Mouse (Mus musculus) midbrain, postnatal 0 days (tissue): ENCODE data around the gene Ldhd. TPM values are rescaled to one million over a fixed set of nuclear protein-coding genes. Genes with fewer than 3 reads are reported as not detected.

ENCODE experiments used
- ATAC-seq: fragments of 200-750 bp; cut with Nextera tagmentation; 2 replicates; pipeline ENCODE4 v1.8.0; 2017; ENCODE audit warnings: moderate number of reproducible peaks, mild to moderate bottlenecking, moderate TSS enrichment, moderate library complexity; ENCODE audit not compliant: low FRiP score
- DNase-seq: peaks from one replicate; pipeline ENCODE4 v3.0.0-alpha.2; 2015; ENCODE audit warnings: low spot score
- H3K27ac ChIP-seq: fragments of 300-500 bp; sonication (generic); 2 replicates; pipeline ENCODE4 v1.5.1; 2014; ENCODE audit warnings: low read depth, mild to moderate bottlenecking, low read length, mixed read lengths
- H3K27me3 ChIP-seq: fragments of 300-500 bp; sonication (generic); 2 replicates; pipeline ENCODE4 v1.6.1; 2014; ENCODE audit warnings: low read length, control low read depth, mixed read lengths; ENCODE audit not compliant: insufficient read depth
- H3K36me3 ChIP-seq: fragments of 300-500 bp; sonication (generic); 2 replicates; pipeline ENCODE4 v1.6.1; 2014; ENCODE audit warnings: low read length, control low read depth, mixed read lengths; ENCODE audit not compliant: insufficient read depth
- H3K4me1 ChIP-seq: fragments of 300-500 bp; sonication (generic); 2 replicates; pipeline ENCODE4 v1.6.1; 2014; ENCODE audit warnings: mild to moderate bottlenecking, control low read depth, antibody characterized with exemption, low read length, mixed read lengths; ENCODE audit not compliant: insufficient read depth
- H3K4me2 ChIP-seq: fragments of 300-500 bp; sonication (generic); 2 replicates; pipeline ENCODE4 v1.6.1; 2014; ENCODE audit warnings: low read depth, mild to moderate bottlenecking, low read length, mixed read lengths; ENCODE audit not compliant: poor library complexity, severe bottlenecking
- H3K4me3 ChIP-seq: fragments of 300-500 bp; sonication (generic); 2 replicates; pipeline ENCODE4 v1.5.1; 2014; ENCODE audit warnings: low read depth, mild to moderate bottlenecking, low read length, moderate library complexity
- H3K9ac ChIP-seq: fragments of 300-500 bp; sonication (generic); replicated peaks from 2 replicates; pipeline ENCODE4 v1.6.1; 2014; ENCODE audit warnings: mild to moderate bottlenecking, low read length, moderate library complexity, mixed read lengths; ENCODE audit not compliant: poor library complexity, severe bottlenecking
- H3K9me3 ChIP-seq: fragments of 300-500 bp; sonication (generic); 2 replicates; pipeline ENCODE4 v1.6.1; 2016; ENCODE audit warnings: low read length, control low read depth
- CTCF ChIP-seq: IDR thresholded peaks from 2 replicates; pipeline ENCODE4 v1.5.1; 2016; ENCODE audit warnings: antibody characterized with exemption, mild to moderate bottlenecking
- WGBS: fragments of 180-500 bp; shearing (Covaris S2); extraction: QIAGEN DNeasy Blood & Tissue Kit; methylation state at CpG from one replicate; pipeline ENCODE4 v1.1.7; 2014; 5-methylcytosine and 5-hydroxymethylcytosine counted together
- polyA plus RNA-seq: library from polyadenylated mRNA; unstranded; fragments of >200 nt; fragmentation: Nextera tagmentation; extraction: Ambion mirVana; gene quantifications from 2 replicates; pipeline ENCODE4 v1.2.1, GENCODE M21; 2015
- total RNA-seq: library from RNA; depleted of rRNA; stranded (reverse); fragments of >200 nt; gene quantifications from 2 replicates; pipeline ENCODE4 v1.2.3, GENCODE M21; 2014

Gene Ldhd
- total and polyA plus RNA-seq, 2 experiments from 2014 or later = 1.5 to 2.0 TPM

DNA sequence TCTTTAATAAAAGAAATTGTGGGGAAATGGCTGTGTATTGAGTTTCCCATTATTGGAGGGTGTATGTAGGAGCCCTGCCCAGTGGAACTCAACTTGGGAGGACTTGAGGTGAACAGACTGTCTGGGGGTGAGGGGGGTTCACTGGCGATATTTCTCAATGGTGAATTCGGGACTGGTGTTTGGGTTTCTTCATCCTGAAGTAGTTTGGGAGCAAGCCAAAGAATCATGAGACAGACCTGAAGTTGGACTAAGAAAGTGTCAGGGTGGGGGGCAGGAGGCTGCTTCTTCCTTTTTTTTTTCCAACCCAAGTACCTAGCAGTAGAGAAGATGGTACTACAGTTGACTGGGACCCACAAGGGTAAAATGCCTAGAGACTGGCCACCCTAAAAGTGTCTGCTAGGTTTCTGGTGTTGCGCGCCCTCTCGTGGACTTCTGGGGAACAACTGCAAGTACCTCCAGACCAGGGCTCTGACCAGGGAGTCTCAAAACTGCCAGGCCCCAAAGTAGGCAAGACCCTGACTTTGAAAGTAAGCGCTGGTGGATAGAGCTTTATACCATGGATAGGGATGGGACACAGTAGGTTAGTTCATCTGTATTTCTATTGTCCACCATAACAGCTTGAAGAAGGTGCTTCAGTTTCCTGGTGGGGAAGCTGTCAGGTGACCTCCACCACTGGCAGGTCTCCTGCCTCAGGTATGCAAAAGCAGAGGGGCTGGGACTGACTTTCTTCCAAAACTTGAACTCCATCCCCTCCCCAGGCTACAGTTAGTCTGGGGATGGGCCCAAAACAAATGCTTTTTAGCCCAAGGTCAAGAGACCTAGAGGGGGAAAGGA, 4.3 kb downstream of the Ldhd start:
- H3K9me3 ChIP-seq = no peaks in the 10 kb centered on the region
- peaks cover 12% of the 10 kb centered on the region for H3K36me3 ChIP-seq
- H3K4me3 ChIP-seq = no peak overlapping the region
- ATAC-seq (no peak), DNase-seq (peak; percentile 76)
- no peak overlapping the region for H3K27ac ChIP-seq
- TF ChIP-seq CTCF = peak; percentile 89
- H3K4me2 ChIP-seq = no peak overlapping the region
- no peak overlapping the region for H3K9ac ChIP-seq
- H3K4me1 ChIP-seq = no peaks in the 10 kb centered on the region; the same call in 1 of the 2 replicates
- H3K27me3 ChIP-seq = no peaks in the 10 kb centered on the region
- WGBS = 34% methylated on average over 6 of the region's 6 CpGs

DNA sequence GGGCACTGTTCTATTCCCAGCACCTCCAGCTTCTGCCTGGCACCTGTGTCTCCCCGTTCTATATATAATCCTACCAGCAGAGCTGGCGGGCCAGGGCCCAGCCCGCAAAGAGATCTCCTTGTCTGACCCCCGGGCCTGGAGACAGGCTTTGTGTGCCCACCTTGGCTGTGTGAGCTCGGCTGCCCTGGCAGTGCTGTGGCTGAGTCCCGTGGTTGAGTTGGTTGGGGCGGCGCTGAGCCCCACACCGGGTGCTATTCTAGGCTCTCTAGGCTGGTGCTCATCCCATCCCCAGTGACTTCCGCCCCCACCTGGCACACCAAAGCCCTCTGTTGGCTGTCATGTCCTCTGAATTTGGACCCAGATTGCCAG, 5.3 kb downstream of the Ldhd start:
- ATAC-seq = no peak
- no peak overlapping the region for H3K4me3 ChIP-seq
- H3K27ac ChIP-seq = no peak overlapping the region
- WGBS = 91% methylated on average over 10 of the region's 10 CpGs
- H3K36me3 ChIP-seq = peaks cover 12% of the 10 kb centered on the region
- no peak overlapping the region for H3K9ac ChIP-seq
- no peaks in the 10 kb centered on the region; the same call in 1 of the 2 replicates for H3K4me1 ChIP-seq
- no peak overlapping the region for H3K4me2 ChIP-seq
- no peaks in the 10 kb centered on the region for H3K27me3 ChIP-seq
- no peak for DNase-seq
- H3K9me3 ChIP-seq = no peaks in the 10 kb centered on the region
- TF ChIP-seq CTCF = no peak

DNA sequence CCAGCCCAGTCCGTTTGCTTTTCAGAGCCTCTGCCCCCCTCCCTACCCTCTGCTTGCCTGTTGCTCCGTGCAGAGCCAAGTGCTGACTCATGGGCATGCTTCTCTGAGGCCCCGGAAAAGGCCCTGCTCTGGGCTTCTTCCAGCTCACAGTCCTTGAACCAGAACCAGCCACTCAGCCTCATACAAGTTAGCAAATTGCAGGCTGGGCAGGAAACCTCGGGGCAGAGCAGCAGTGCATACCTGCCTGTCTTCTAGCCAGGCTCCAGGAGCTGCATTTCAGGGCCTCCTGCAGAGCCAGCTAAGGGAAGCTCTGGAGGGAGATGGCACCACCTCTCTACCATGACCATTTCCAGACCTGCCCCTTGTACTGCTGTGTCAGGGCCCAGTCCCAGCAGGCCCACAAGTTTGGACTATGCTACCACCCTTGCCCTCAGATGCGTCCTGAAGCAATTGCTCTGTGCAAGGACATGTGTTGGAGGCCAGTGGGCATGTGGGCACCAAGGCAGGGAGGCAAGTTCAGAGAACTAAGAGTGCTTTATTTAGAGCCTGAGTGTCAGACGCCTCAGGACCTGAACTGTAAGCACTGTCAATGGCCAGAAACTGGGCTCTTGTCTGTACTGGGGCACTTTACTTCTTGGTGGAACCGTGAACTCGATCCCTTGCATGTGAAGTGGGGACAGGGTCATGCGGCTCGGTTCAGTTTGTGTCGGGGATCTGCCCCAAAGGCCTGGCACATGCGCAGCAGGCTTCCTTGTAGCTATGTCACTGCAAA, 5.9 kb downstream of the Ldhd start:
- DNase-seq = no peak
- no peaks in the 10 kb centered on the region for H3K9me3 ChIP-seq
- H3K36me3 ChIP-seq = peaks cover 14% of the 10 kb centered on the region
- H3K4me2 ChIP-seq = no peak overlapping the region
- no peak for TF ChIP-seq CTCF
- no peak overlapping the region for H3K9ac ChIP-seq
- no peak overlapping the region for H3K4me3 ChIP-seq
- no peaks in the 10 kb centered on the region for H3K27me3 ChIP-seq
- H3K4me1 ChIP-seq = no peaks in the 10 kb centered on the region
- no peak overlapping the region for H3K27ac ChIP-seq
- ATAC-seq = no peak
- 79% methylated on average over 12 of the region's 12 CpGs for WGBS

DNA sequence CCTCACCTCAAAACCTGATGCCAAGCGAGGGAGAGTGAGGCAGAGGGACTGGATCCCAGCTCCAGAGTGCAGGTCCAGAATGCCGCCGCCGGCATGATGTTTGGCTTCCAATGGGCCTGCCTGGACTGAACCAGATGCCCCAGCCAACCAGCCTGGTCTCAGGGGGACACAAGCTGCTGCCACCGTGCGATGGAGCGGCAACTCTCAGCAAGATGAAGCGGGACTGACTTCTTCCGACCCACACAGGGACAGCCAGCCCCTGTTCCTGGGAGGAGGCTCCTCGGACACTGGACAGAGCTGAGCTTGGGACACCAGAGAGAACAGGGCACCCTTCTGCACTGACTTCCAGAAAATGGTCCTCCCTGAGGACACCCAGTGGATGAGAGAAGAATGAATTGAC, 7.6 kb downstream of the Ldhd start:
- H3K4me1 ChIP-seq = no peaks in the 10 kb centered on the region
- H3K4me3 ChIP-seq = no peak overlapping the region
- DNase-seq (no peak), ATAC-seq (no peak)
- no peak overlapping the region for H3K4me2 ChIP-seq
- H3K27ac ChIP-seq = no peak overlapping the region
- H3K9ac ChIP-seq = no peak overlapping the region
- 58% methylated on average over 10 of the region's 10 CpGs for WGBS
- peaks cover 17% of the 10 kb centered on the region for H3K36me3 ChIP-seq
- H3K27me3 ChIP-seq = no peaks in the 10 kb centered on the region
- TF ChIP-seq CTCF = no peak
- no peaks in the 10 kb centered on the region for H3K9me3 ChIP-seq

DNA sequence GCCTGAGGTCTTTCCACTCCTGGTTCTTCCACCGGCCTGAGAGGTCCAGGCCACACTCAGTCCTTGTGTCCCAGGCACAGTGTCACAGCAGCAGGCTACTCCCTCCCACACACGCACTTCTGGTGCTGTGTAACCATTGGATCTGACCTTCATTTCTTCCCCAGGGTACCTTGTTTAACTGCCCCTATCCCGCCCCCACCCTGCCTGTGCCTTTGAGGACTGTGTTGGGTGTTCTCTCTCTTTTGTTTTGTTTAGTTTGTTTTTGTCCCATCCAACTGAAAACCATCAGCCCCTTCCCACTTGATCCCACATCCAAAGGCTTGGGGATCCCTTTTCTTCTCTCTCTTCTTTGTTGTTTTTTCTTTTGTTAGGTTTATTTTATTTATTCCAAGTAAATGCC, 8.1 kb downstream of the Ldhd start:
- Histone ChIP-seq H3K9me3 (no peaks in the 10 kb centered on the region), H3K4me2 (no peak overlapping the region), H3K4me1 (no peaks in the 10 kb centered on the region), H3K9ac (no peak overlapping the region), H3K27ac (no peak overlapping the region), H3K27me3 (no peaks in the 10 kb centered on the region), H3K4me3 (no peak overlapping the region), H3K36me3 (peaks cover 17% of the 10 kb centered on the region)
- DNase-seq = no peak
- TF ChIP-seq CTCF = no peak
- no peak for ATAC-seq
- WGBS = 57% methylated on average over 3 of the region's 3 CpGs

DNA sequence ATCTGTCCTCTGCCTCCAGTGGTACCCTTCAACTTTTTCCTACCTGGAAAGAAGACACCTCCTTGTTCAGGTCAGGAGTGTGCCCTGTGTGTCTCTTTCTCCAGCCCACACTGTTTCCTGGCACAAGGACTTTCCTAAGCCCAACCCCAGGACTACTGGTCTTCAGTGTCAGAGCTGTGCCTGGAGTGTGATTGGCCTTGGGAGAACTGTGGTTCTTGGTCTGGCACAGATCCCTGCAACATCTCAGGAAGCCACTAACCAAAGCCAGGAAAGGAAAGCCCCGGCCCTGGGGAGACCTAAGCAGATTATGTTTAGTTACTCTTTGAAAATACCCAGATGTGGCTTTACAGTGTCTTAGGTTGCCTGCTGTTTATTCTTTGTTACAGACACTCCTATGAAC, 10.2 kb downstream of the Ldhd start:
- H3K9me3 ChIP-seq = no peaks in the 10 kb centered on the region
- H3K36me3 ChIP-seq = peaks cover 17% of the 10 kb centered on the region
- H3K4me3 ChIP-seq = no peak overlapping the region
- no peaks in the 10 kb centered on the region for H3K4me1 ChIP-seq
- no peak overlapping the region for H3K4me2 ChIP-seq
- H3K9ac ChIP-seq = no peak overlapping the region
- ATAC-seq (no peak), DNase-seq (no peak)
- no peak for TF ChIP-seq CTCF
- H3K27me3 ChIP-seq = no peaks in the 10 kb centered on the region
- 67% methylated on average over 1 of the region's 1 CpGs for WGBS
- no peak overlapping the region for H3K27ac ChIP-seq
